Mouse (Mus musculus) hindbrain, postnatal 0 days (tissue): ENCODE measurements at regions not wholly inside any gene's neighbourhood (a gene's known extent, or its start where the extent isn't known, plus 50 kb on each side); places are given as distances from the start of the nearest gene placed in this dataset.

Source experiments
- ATAC-seq: fragments of 200-750 bp; cut with Nextera tagmentation; 2 replicates; pipeline ENCODE4 v1.8.0; 2017; ENCODE audit warnings: mild to moderate bottlenecking, moderate TSS enrichment, moderate library complexity
- DNase-seq: peaks from one replicate; pipeline ENCODE4 v3.0.0-alpha.2; 2015; ENCODE audit warnings: low spot score
- H3K27ac ChIP-seq: fragments of 300-500 bp; sonication (generic); 2 replicates; pipeline ENCODE4 v1.5.1; 2014; ENCODE audit warnings: mild to moderate bottlenecking
- H3K27me3 ChIP-seq: fragments of 300-500 bp; sonication (generic); 2 replicates; pipeline ENCODE4 v1.6.1; 2014; ENCODE audit warnings: low read length, mixed read lengths; ENCODE audit not compliant: insufficient read depth
- H3K36me3 ChIP-seq: fragments of 300-500 bp; sonication (generic); 2 replicates; pipeline ENCODE4 v1.6.1; 2014; ENCODE audit warnings: low read length, mixed read lengths; ENCODE audit not compliant: insufficient read depth
- H3K4me1 ChIP-seq: fragments of 300-500 bp; sonication (generic); 2 replicates; pipeline ENCODE4 v1.6.1; 2014; ENCODE audit warnings: antibody characterized with exemption, low read length, mixed read lengths; ENCODE audit not compliant: insufficient read depth
- H3K4me2 ChIP-seq: fragments of 300-500 bp; sonication (generic); 2 replicates; pipeline ENCODE4 v1.6.1; 2014; ENCODE audit warnings: low read depth, mild to moderate bottlenecking, low read length, moderate library complexity, mixed read lengths
- H3K4me3 ChIP-seq: fragments of 300-500 bp; sonication (generic); 2 replicates; pipeline ENCODE4 v1.5.1; 2014; ENCODE audit warnings: low read length
- H3K9ac ChIP-seq: fragments of 300-500 bp; sonication (generic); replicated peaks from 2 replicates; pipeline ENCODE4 v1.6.1; 2014; ENCODE audit warnings: mild to moderate bottlenecking, low read length, moderate library complexity, mixed read lengths
- H3K9me3 ChIP-seq: fragments of 300-500 bp; sonication (generic); 2 replicates; pipeline ENCODE4 v1.6.1; 2016; ENCODE audit warnings: low read length, mixed read lengths
- CTCF ChIP-seq: IDR thresholded peaks from 2 replicates; pipeline ENCODE4 v1.5.1; 2016; ENCODE audit warnings: antibody characterized with exemption, control low read depth, low read depth
- WGBS: fragments of 180-500 bp; shearing (Covaris S2); extraction: QIAGEN DNeasy Blood & Tissue Kit; methylation state at CpG from one replicate; pipeline ENCODE4 v1.1.7; 2014; 5-methylcytosine and 5-hydroxymethylcytosine counted together

GRCm38 (mm10) chr3:41194311-41195112, 111.7 kb upstream of the Pgrmc2 start:
- ATAC-seq, result no peak
- WGBS, result 57% methylated on average over 9 of the region's 9 CpGs
- Histone ChIP-seq H3K36me3 (no peaks in the 10 kb centered on the region), H3K4me1 (0 out of 2 replicates have a peak, but pooled peaks cover 6% of the 10 kb centered on the region), H3K27me3 (no peaks in the 10 kb centered on the region), H3K4me2 (no peak overlapping the region), H3K9ac (no peak overlapping the region), H3K4me3 (no peak overlapping the region), H3K9me3 (no peaks in the 10 kb centered on the region), H3K27ac (peak overlapping the region; percentile 51; the same call in 1 of the 2 replicates)
- TF ChIP-seq CTCF, result no peak
- DNase-seq, result no peak

GRCm38 (mm10) chr3:41185305-41186097, 102.7 kb upstream of the Pgrmc2 start:
- no peaks in the 10 kb centered on the region for H3K27me3 ChIP-seq
- no peaks in the 10 kb centered on the region for H3K36me3 ChIP-seq
- WGBS, result 82% methylated on average over 10 of the region's 10 CpGs
- TF ChIP-seq CTCF, result no peak
- no peak overlapping the region for H3K9ac ChIP-seq
- H3K27ac ChIP-seq, result no peak overlapping the region
- DNase-seq (no peak), ATAC-seq (no peak)
- H3K4me3 ChIP-seq, result no peak overlapping the region
- no peak overlapping the region for H3K4me2 ChIP-seq
- H3K9me3 ChIP-seq, result no peaks in the 10 kb centered on the region
- H3K4me1 ChIP-seq, result no peaks in the 10 kb centered on the region

- Histone ChIP-seq H3K4me1 (no peaks in the 10 kb centered on the region), H3K36me3 (no peaks in the 10 kb centered on the region), H3K4me2 (no peak overlapping the region), H3K27me3 (no peaks in the 10 kb centered on the region), H3K9ac (no peak overlapping the region), H3K9me3 (no peaks in the 10 kb centered on the region), H3K27ac (no peak overlapping the region), H3K4me3 (no peak overlapping the region)
- 66% methylated on average over 7 of the region's 7 CpGs for WGBS
- DNase-seq (no peak), ATAC-seq (no peak)
- no peak for TF ChIP-seq CTCF
Observed at GRCm38 (mm10) chr3:41184375-41184774, 101.5 kb upstream of the Pgrmc2 start.

- Histone ChIP-seq H3K4me3 (no peak overlapping the region), H3K36me3 (no peaks in the 10 kb centered on the region), H3K27ac (no peak overlapping the region), H3K9ac (no peak overlapping the region; the same call in 1 of the 2 replicates), H3K4me2 (no peak overlapping the region), H3K4me1 (no peaks in the 10 kb centered on the region), H3K27me3 (no peaks in the 10 kb centered on the region), H3K9me3 (no peaks in the 10 kb centered on the region)
- 58% methylated on average over 10 of the region's 10 CpGs for WGBS
- TF ChIP-seq CTCF, result no peak
- DNase-seq (no peak), ATAC-seq (peak; percentile 37)
Observed at GRCm38 (mm10) chr3:41182900-41183595, 100.2 kb upstream of the Pgrmc2 start.

GRCm38 (mm10) chr3:41182036-41182899, 99.4 kb upstream of the Pgrmc2 start:
- ATAC-seq (peak; percentile 90), DNase-seq (peak; percentile 94)
- Histone ChIP-seq H3K4me2 (no peak overlapping the region), H3K4me1 (no peaks in the 10 kb centered on the region), H3K9ac (no peak overlapping the region; the same call in 1 of the 2 replicates), H3K4me3 (no peak overlapping the region), H3K27me3 (no peaks in the 10 kb centered on the region), H3K9me3 (no peaks in the 10 kb centered on the region), H3K36me3 (no peaks in the 10 kb centered on the region), H3K27ac (no peak overlapping the region)
- WGBS, result 51% methylated on average over 15 of the region's 15 CpGs
- peak; percentile 95 for TF ChIP-seq CTCF

GRCm38 (mm10) chr3:41181438-41181837, 98.6 kb upstream of the Pgrmc2 start:
- ATAC-seq (no peak), DNase-seq (no peak)
- no peak for TF ChIP-seq CTCF

More at GRCm38 (mm10) chr3:41181438-41181837, 98.6 kb upstream of the Pgrmc2 start:
- Histone ChIP-seq H3K4me3 (no peak overlapping the region), H3K4me1 (no peaks in the 10 kb centered on the region), H3K27ac (no peak overlapping the region), H3K36me3 (no peaks in the 10 kb centered on the region), H3K9me3 (no peaks in the 10 kb centered on the region), H3K4me2 (no peak overlapping the region), H3K9ac (no peak overlapping the region), H3K27me3 (no peaks in the 10 kb centered on the region)
- 84% methylated on average over 11 of the region's 11 CpGs for WGBS
